Mouse (Mus musculus) layer of hippocampus, postnatal 10 days (tissue): ENCODE results near the gene Acbd3. TPM values are rescaled to one million over a fixed set of nuclear protein-coding genes. Genes with fewer than 3 reads are reported as not detected.

Experiments
- DNase-seq, 2 experiments: peaks; one replicate each; pipeline ENCODE4 v3.0.0; 2021; ENCODE audit warnings: low spot score in 2 of 2
- total RNA-seq, 2 experiments: library from RNA; stranded (reverse); gene quantifications; 2 replicates each; pipeline ENCODE4 v1.2.3; 2021

Gene Acbd3
- total RNA-seq, 2 experiments from 2014 or later: 32.8 TPM

DNA sequence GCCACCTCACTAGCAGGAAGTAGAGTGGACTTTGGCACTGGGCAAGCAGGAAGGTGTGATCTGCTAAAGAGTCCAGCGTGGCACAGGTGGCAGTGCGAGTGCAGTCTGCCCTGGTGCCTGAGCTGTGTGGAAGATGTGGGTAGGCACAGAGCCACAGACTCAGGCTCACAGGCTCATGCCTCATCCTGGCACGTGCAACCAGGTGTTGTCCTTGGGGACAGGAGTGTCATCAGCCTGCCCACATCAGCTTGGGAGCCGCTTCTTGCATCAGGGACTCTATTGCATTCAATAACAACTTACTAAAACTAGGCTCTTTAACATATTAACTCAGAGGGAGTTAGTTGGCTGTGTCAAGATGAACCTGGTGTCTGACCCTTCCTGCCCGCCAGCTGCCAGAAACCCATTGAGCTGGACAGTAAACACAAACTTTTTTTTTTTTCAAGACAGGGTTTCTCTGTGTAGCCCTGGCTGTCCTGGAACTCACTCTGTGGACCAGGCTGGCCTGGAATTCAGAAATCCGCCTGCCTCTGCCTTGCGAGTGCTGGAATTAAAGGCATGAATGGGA lies 32.2 kb downstream of the Acbd3 start:
- DNase-seq: no peak

DNA sequence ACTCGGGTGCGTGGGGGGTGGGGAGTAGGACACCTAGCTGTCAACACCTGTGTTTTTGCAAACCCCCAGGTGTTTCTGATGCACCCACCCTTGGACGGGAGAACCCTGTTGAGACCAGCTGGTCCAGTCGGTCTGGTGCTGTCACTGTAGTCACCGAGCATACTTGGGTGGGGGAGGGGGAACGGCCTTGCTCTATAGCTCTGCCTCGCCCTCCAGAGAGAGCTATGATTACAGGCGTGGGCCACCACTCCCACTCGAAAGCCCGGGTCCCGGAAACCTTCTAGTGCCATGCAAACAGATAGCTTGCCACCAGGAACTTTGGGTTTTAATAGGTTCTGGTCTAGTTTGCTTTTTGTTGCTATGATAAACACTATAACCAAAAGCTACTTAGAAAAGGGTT lies 36.3 kb downstream of the Acbd3 start:
- DNase-seq: no peak

DNA sequence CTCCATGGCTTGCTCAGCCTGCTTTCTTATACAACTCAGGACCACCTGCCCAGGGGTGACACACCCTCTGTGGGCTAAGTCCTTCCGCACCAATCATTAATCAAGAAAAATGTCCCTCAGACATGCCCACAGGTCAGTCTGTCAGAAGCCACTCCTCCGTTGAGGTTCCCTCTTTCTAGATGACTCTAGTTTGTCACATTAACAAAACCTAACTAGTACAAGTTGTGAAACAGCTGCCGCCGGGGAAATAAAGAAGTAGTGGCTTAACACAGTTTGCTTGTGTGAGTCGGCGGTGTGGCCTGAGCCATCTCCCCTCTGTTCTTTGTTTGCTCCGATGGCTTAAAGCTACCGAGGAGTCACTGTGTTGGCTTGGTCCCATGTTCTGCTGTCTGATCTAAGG lies 36.8 kb downstream of the Acbd3 start:
- DNase-seq: no peak

DNA sequence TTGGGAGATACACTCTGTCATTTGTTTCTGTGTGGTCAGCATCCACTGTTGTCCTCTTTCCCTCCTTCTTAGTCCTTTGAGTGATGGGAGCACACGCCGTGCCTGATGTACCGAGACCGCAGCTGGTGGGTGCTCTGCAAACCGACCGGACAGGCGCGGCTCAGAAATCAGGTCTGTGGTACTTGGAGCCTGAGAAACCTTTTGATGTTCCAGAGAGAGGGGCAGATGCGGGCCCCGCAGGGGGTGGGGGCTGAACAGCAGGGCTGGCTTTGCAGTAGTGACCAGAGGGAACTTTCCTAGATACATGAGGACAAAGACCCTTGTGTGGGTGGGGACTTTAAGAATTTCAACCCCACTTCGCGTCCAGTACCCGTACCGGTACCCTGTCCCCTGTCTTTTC lies 37.5 kb downstream of the Acbd3 start:
- DNase-seq: no peak

DNA sequence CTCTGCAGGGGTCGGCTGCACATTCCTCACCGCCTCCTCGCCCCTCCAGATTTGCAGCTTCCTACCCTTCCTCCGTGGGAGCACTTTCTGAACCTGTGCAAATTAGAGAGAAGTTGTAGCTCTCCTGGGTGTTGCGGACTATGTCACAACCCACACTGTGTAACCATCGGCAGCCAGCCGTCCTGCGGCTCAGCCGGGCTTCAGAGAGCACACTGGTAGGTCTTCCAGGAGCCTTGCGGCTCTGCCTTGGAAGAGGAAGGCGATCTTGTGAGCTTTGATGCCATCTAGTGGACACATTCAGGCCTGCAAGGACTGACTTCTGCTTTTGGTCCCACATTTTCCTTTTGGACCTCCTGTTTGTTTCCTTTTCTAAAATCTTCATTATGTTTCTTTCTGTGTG lies 38.0 kb downstream of the Acbd3 start:
- peak; percentile 87 to 88 for DNase-seq

DNA sequence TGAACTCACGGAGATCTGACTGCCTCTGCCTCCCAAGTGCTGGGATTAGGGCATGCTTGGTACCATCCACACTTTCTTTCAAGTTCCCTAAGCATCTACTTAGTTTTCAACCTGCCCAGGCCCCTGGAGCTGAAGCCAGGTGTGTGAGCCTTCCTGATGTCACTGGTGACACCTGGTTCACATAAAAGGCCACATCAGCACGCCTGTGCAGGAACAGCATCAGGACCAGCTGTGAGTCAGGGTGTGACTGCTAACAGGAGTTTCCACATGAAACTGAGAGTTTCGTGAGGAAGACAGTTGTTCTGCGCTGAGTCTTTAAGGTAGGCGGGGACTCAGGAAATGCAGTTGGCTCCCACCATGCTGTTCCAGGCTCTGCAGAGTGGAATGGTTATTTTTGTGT lies 39.5 kb downstream of the Acbd3 start:
- DNase-seq: no peak

DNA sequence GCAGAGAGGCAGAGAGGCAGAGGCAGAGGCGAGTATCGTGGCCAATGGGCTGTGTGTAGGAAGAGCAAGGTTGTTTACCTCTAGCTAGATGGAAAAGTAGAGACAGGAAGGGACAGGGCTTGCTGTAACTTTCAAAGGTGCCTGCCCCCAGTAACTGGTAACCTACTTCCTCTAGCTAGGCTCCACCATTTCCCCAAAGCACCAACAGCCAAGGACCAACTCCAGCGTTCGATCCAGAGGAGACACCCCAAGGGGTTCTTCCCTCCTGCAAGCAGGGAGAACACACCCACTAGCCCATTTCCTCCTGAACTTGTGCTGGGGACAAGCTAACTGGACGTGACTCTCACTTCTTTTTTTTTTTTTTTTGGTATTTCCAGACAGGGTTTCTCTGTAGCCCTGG lies 40.7 kb downstream of the Acbd3 start:
- DNase-seq: no peak

DNA sequence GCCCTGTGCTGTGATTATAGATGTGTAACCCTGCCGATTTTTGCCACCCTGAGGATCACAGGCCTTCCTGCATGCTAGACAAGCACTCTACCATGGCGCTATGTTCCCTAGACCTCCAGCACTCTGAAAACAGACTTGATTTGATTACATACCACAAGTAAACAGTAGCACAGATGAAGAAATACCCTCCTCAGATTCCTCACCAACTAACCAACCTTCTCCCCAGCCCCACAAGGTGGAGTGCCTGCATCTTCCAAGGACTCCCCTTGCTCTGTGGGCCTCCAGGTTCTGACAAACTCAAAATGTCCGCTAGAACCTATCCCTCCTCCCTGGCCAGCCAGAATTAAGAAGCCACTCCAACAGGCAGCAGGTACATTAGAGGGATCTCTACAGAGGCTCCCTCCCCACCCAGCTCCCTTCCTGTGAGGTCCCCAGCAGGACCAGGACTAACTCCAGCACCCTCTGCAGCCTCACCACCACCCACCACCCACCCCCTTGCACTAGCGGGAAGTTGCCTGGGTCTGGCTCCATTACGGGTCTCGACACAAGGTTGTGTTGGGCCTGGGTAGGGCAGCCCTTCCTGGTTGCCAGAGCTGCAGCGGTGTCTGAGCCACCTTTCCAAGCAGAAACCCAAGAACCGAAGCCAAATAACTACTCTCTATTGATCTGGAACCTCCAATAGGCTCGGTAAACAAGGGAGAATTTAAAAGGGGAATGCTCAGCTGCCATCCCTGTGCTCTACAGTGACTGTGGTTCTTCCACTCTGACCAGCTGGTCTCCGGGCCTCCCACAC lies 41.9 kb downstream of the Acbd3 start:
- no peak for DNase-seq

DNA sequence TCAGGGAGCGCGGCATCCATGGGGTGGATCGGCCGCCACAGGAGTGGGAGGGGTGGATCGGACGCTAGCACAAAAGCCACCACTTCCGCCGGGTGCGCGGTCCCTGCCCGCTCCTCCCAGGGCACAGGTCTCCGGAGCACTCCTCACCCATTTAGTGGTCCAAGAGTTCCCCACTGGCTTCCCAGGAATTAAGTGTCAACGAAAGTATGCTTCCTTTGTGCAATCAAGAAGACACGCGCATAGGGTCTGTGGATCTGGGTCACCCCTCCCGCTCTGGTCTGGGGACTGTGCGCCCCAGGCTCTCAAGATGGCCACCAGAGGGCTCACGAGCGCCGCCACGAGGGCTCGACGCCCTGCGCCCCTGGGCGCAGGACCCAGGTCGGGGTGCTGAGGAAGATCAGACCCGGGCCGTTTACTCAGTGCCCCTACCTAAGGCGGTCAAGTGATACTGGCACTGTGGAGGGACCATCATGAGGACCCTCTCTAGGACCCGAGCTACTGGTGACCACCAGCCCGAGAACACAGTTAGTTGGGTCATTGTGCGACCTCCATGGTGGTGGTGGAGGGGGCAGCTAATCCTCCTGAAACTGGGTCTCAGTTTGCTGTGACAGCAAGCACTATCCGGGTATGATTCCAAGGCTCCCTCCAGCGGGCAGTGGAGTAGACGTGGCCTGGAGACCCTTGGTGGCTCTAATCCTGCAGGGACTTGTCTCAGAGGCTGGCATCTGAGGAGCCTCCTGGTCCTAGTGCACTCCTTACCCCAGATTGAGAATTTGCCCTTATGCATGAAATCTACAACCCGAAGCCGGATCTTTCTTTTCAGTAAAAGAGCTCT lies 42.7 kb downstream of the Acbd3 start:
- DNase-seq: peak; percentile 74 to 83

DNA sequence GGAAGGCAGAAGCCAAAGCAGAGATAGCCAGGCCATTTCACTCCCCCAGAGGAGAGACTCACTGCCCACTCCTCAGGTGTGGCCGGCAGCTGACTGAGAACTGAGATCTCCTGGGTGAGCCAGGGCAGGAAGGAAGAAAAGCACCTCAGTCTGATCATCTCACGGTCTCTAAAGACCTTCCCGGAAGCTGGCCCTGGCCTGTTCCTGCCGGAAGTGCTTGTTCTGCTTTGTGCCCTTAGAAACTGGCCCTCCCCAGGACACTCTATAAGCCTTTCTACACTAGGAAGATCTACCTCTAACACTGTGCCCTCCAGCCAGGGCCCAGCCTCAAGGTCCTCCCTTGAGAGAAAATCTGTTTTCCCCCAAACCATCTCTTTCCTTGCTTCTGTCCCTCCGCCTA lies 45.5 kb downstream of the Acbd3 start:
- DNase-seq: no peak

DNA sequence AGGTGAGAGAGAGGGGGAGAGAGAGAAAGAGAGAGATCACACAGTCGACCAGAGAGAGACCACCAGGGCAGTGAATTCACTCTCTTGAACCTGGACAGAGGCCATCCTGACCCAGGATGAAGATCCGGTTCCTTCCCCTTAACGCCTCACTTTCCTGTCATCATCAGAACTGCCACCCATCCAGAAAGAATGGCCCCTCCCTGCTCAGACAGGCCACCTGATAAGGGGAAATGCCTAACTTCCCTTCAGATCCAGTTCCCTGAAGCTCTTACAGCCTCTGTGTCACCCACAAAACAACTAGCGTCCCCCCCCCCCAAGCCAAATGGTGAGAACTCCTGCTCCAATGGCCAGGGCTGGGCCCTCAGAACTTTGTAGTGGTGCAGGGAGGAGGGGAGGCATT lies 45.9 kb downstream of the Acbd3 start:
- DNase-seq: no peak

DNA sequence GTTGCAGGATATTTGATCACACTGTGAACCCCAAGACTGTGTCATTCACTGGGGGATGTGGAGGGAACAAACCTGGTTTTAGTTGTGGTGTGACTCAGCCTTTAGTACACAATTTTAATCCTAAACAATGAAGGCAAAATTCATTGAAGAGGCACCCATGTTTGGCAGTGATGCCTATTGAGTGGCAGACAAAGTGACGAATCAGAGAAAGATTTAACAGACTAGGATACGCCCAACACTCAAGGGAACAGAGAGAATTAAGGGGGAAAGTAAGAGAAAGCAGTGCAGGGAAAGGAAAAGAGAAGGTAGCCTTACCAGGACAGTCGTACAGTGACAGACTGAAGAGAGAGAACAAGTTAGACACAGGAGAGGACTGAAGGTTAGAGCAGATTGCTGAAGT lies 46.4 kb downstream of the Acbd3 start:
- no peak for DNase-seq

DNA sequence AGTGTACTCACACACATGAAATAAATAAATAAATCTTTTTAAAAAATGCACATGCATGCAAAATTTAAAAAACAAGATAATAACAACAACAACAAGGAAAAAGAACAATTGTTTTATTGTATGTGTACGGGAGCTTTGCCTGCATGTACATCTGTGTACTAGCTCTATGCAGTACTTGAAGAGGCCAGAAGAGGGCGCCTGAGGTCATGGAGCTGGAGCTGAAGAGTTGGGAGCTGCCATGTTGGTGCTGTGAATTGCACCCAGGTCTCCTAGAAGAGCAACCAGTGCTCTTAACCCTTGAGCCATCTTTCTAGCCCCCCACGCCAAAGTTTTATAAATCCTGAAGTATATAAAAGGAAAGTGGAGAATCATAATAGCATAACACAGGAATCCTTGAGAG lies 48.8 kb downstream of the Acbd3 start:
- DNase-seq: no peak

DNA sequence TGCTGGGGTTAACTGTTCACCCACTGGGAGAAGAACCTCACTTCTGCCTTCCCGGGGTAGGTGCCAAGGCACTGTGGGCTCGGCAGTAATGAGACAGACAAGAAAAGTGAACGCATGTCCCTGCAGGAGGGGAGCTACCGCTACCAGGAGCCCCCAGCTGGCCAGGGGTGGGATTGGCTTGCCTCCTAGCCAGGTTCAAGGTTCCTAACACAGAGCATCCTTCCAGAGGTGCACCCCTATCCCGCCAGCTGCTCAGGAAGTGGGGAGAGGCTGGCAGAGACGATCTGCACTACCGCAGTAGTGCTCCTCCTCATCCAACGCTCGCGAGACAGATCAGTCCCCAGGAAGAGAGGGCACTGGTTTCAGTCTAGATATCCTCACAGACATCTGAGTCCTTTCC lies 49.5 kb downstream of the Acbd3 start:
- no peak for DNase-seq

DNA sequence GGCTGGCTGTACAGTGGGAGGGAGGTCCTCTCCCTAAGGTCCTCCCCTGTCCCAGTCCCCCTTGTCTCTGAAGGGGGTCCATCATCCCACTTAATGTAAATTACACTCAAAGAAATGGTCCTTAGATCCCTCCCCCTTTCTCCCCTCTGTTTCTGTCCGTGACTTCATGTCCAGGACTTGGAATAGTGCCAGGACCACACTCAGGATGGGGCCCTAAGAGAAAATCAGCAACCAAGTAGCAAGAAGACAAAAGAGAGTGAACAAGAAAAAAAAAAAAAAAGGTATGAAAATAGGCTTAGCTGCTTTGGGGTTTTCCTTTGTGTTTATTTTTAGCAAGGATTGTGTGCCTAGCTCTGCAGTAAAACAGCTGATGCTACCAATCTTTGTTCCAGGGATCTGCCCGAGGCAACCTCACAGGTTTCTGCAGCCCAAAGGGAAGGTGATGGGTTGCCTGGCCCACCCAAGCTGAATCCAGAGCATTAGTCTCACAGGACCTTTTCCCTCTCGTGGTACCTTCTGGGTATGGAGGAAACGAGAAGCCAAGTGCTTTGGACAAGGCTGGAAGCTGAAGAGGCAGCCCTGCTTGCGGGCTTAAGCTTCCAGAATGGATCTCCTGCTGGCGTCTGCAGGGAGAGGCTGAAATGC lies 50.1 kb downstream of the Acbd3 start:
- DNase-seq: no peak

DNA sequence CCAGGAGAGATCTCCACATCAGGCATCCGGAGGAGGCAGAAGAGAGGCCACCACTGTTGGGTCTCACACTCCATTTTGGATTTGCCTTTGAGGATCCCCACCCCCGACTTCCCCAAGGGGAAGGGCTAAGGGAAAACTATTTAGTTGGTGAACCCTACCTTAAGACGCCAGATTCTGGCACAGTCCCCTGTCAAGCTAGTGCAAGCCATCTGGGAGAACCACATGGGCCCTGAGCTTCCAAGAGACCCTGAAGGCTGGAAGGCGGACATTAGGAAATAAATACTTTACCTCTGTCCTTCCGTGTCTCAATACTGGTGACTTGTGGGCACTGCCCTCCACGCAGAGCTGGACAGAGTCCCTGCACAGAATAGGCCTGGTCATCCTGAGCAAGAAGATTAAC lies 50.7 kb downstream of the Acbd3 start:
- no peak for DNase-seq

DNA sequence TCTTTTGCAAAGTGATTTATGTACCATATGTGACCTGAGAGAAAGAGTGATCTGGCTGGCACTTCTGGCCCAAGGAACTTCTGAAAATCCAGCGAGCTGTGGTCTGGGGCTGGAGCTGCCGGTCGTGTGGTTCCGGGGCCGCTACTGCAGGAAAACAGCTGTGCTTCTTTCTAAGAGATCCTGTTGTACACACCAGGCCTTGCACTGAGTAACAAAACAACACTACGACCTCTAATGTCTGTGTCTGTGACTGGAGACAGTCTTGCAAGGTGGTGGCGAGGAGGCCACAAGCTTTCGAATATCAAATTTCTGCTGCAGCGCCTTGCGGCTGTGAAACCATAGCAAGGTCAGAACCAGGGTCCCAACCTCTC lies 51.4 kb downstream of the Acbd3 start:
- no peak for DNase-seq

DNA sequence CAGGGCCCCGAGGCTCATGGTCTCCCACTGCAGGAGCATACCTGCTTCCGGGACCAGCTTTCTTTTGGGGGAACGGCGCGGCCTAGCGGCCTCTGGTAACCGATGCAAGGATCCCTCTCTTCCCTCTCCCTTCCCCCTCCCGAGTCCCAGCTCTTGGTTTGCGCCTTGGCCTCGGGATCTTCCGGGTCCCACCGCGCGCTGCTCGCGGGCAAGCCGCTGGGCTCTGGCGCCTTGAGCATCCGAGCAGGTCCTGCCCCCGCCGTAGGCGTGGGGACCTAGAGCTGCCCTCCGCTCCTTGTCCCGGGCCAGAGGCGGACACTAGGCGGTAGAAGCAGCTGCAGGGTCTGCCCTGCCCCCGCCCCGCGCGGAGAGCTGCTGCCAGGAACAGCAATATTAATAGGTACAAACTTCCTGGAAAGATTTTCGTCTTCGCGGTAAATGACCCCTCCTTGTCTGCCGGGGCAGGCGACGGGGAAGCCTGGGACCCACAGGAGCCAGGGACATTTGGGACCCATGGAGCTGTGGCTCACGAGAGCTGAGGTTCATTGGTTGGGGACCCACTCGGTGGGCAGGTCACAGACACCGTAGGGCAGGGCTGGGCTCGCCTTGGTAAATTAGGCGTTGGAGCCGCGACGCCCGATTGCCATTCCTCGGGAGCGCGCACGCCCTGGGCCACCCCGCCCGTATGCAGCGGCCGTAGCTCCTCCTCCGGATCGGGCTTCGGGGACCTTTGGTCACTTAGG lies 52.0 kb downstream of the Acbd3 start:
- peak; percentile 74 to 83 for DNase-seq

DNA sequence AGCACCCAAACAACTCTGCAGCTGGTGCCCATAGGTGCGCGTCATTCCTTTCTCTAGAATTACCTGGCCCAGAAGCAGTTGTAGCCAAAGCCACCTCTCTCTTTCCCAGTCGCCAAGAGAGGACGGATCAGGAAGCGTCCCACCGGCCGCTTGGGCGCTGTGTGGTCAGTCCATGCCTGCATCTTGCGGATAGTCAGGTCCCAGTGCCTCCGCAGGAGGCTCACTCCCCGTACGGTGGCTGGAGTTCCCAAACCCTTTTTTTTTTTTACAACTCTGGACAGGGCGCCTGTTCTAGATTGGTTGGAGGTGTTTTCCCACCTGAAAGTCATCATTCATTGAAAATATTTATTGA lies 52.5 kb downstream of the Acbd3 start:
- DNase-seq: no peak

DNA sequence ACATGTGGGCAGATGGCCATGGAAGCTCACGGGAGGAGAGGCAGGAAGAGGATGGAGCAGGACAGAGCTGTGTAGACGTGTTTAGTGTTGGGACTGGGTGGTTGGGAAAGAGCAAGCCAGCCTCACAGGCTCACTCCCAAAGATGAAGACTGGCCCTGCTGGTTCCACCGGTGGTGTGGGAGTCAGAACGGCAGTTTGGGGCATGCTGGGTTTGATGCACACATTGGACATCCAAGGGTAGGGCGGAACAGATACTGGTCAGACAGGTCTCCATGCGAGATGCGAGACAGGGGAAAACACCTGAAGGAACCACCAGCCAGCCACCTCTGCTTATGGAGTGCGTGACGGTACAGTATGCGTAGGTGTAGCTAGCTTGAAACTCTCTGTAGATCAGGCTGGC lies 53.1 kb downstream of the Acbd3 start:
- no peak for DNase-seq

DNA sequence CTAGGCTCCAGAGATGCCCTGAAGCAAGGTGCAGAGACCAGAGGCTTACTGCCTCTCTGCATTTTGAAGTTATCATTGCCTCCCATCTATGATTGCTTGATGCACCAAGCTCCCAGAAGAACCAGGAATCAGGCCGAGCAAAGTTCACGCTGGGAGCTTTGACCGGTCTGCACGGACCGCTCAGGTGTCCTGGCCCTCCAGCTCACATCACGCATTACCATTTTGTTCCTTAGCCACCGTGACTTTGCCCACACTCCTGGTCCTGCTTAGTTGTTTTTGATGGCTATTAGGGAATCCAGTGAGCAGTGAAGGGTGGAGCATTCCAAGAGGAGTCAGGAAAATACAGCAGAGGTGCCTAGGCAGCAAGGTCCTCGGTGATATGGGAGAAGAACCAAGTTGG lies 54.4 kb downstream of the Acbd3 start:
- DNase-seq: no peak
